Mouse (Mus musculus): Measurements from ENCODE around the gene Vstm2l. TPM values are rescaled to one million over a fixed set of nuclear protein-coding genes. Genes with fewer than 3 reads are reported as not detected.

Vstm2l gene
- total RNA-seq (2023) = not detected

DNA sequence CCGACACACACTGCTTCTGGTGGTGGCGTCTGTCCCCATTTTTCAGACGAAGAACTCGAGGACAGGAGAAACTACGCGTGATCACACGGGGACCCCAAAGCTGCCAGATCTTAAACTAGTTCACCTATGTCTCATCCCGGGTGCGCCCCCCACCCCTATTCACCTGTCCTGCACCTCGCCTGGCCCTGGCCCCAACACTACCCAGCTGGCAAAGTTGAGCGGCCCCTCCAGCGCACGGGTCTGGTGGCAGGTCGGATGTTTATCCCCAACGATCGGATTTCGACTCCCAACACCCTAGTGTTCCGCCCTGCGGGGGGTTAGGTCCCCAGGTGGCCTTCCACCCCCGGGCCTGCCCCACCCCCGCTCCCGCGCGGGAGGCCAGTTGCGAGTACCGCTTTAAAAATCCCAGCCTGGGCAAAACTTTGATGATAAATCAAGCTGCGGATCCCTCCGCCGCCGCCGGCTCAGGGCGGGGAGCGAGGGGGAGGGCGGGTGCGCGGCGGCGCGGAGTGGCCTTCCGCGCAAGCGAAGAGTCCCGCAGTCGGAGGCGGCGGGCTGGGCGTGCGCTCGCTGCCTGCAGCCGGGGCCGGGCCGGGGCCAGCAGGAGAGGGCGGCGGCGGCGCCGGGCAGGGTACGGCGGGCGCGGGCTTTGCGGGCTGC, at the start of gene Vstm2l:
Vstm2l (plus strand) TSS at position 549 of the 660 bp plus-strand sequence.

Other genes with a start within 250 kb of the Vstm2l start
- gene Ctnnbl1, start 177.3 kb upstream of the Vstm2l start, total RNA-seq (2023) = 10 to 100 TPM; 33.8 to 37.9 TPM
- gene Tti1, start 113.8 kb downstream of the Vstm2l start, total RNA-seq (2023) = 10 to 100 TPM; 35.4 to 41.4 TPM
- gene Rprd1b, start 113.8 kb downstream of the Vstm2l start, total RNA-seq (2023) = 10 to 100 TPM; 37.1 to 39.2 TPM
- gene Tgm2, start 231.8 kb downstream of the Vstm2l start, total RNA-seq (2023) = 1 to 10 TPM; 2.3 to 4.2 TPM